Mouse (Mus musculus) CH12.LX (cell line): ENCODE results near the gene Phtf2. TPM values are rescaled to one million over a fixed set of nuclear protein-coding genes. Genes with fewer than 3 reads are reported as not detected.

ENCODE experiments used
- DNase-seq: peaks from one replicate; pipeline ENCODE4 v3.0.0-alpha.2; 2013; ENCODE audit errors: extremely low read depth
- H3K27ac ChIP-seq: 2 replicates; pipeline ENCODE4 v1.5.1; 2012; ENCODE audit warnings: low read depth, mild to moderate bottlenecking, control low read depth, moderate library complexity; ENCODE audit not compliant: insufficient read depth
- H3K27me3 ChIP-seq: replicated peaks from 2 replicates; pipeline ENCODE3; 2012; ENCODE audit warnings: inconsistent platforms
- H3K36me3 ChIP-seq, 2 experiments: replicated peaks in 1 of 2; 2 replicates each; pipeline versions ENCODE3 to v1.6.1; 2012; ENCODE audit warnings: inconsistent platforms in 1 of 2, low read length in 1 of 2, mild to moderate bottlenecking in 1 of 2, mixed read lengths in 1 of 2, moderate library complexity in 1 of 2; ENCODE audit not compliant: control insufficient read depth in 1 of 2, insufficient read depth in 1 of 2
- H3K4me1 ChIP-seq, 2 experiments: 2 replicates each; pipeline ENCODE4 v1.6.1; 2012; ENCODE audit warnings: inconsistent platforms in 1 of 2, moderate library complexity in 1 of 2; ENCODE audit not compliant: insufficient read depth in 2 of 2, control insufficient read depth in 1 of 2
- H3K4me2 ChIP-seq: 2 replicates; pipeline ENCODE4 v1.6.1; 2012; ENCODE audit warnings: low read depth, mild to moderate bottlenecking, control low read depth; ENCODE audit not compliant: poor library complexity, insufficient read depth, severe bottlenecking
- H3K4me3 ChIP-seq, 3 experiments: fragments of 150-350 bp in 1 of 3; sonication (generic) in 1 of 3; replicated peaks in 1 of 3; 2 replicates each; pipeline versions ENCODE3 to v1.5.1; 2011 to 2012; ENCODE audit warnings: low read depth in 2 of 3, low read length in 2 of 3, mild to moderate bottlenecking in 2 of 3, moderate library complexity in 2 of 3, control low read depth in 1 of 3, improper control_type of control experiment in 1 of 3, inconsistent platforms in 1 of 3, mixed read lengths in 1 of 3; ENCODE audit not compliant: poor library complexity in 1 of 3
- H3K79me2 ChIP-seq: replicated peaks from 2 replicates; pipeline ENCODE4 v1.6.1; 2012; ENCODE audit warnings: mild to moderate bottlenecking, moderate library complexity; ENCODE audit not compliant: control insufficient read depth, poor library complexity, insufficient read depth, severe bottlenecking; ENCODE audit errors: extremely low read depth
- H3K9ac ChIP-seq: 2 replicates; pipeline ENCODE4 v1.6.1; 2012; ENCODE audit warnings: low read depth, mild to moderate bottlenecking, control low read depth, moderate library complexity; ENCODE audit not compliant: insufficient read depth
- H3K9me3 ChIP-seq: replicated peaks from 2 replicates; pipeline ENCODE3; 2012; ENCODE audit warnings: low read length, inconsistent platforms, mixed read lengths
- ELF1 ChIP-seq: IDR thresholded peaks from 2 replicates; pipeline ENCODE4 v1.6.1; 2014; ENCODE audit warnings: low read depth, mild to moderate bottlenecking, inconsistent platforms, low read length, improper control_type of control experiment
- ETS1 ChIP-seq: conservative IDR thresholded peaks from 2 replicates; pipeline ENCODE4 v1.6.1; 2012; ENCODE audit warnings: low read depth, mild to moderate bottlenecking, inconsistent platforms, low read length, improper control_type of control experiment, moderate library complexity
- KAT2A ChIP-seq: IDR thresholded peaks from 2 replicates; pipeline ENCODE4 v1.6.1; 2012; ENCODE audit warnings: low read length, improper control_type of control experiment, inconsistent platforms; ENCODE audit not compliant: insufficient replicate concordance
- MAFK ChIP-seq: IDR thresholded peaks from 2 replicates; pipeline ENCODE4 v1.6.1; 2011; ENCODE audit warnings: low read length, improper control_type of control experiment; ENCODE audit not compliant: insufficient replicate concordance
- MAZ ChIP-seq: IDR thresholded peaks from 2 replicates; pipeline ENCODE4 v1.6.1; 2012; ENCODE audit warnings: low read depth, mild to moderate bottlenecking, inconsistent platforms, low read length, improper control_type of control experiment, moderate library complexity
- MEF2A ChIP-seq: IDR thresholded peaks from 2 replicates; pipeline ENCODE4 v1.6.1; 2014; ENCODE audit warnings: low read depth, mild to moderate bottlenecking, inconsistent platforms, low read length, improper control_type of control experiment, borderline replicate concordance
- MXI1 ChIP-seq: IDR thresholded peaks from 2 replicates; pipeline ENCODE4 v1.6.1; 2011; ENCODE audit warnings: mild to moderate bottlenecking, low read depth, low read length, improper control_type of control experiment
- POLR2A ChIP-seq: IDR thresholded peaks from 2 replicates; pipeline ENCODE4 v1.6.1; 2011; ENCODE audit warnings: low read depth, mild to moderate bottlenecking, improper control_type of control experiment, low read length
- POLR2AphosphoS2 ChIP-seq: IDR thresholded peaks from 2 replicates; pipeline ENCODE4 v1.6.1; 2011; ENCODE audit warnings: low read depth, low read length, improper control_type of control experiment
- RAD21 ChIP-seq: IDR thresholded peaks from 2 replicates; pipeline ENCODE4 v1.6.1; 2011; ENCODE audit warnings: low read depth, mild to moderate bottlenecking, low read length, improper control_type of control experiment, moderate library complexity
- RCOR1 ChIP-seq: conservative IDR thresholded peaks from 2 replicates; pipeline ENCODE4 v1.6.1; 2012; ENCODE audit warnings: low read depth, mild to moderate bottlenecking, inconsistent platforms, low read length, improper control_type of control experiment
- SMC3 ChIP-seq: IDR thresholded peaks from 2 replicates; pipeline ENCODE4 v1.6.1; 2011; ENCODE audit warnings: low read depth, low read length, improper control_type of control experiment
- TCF12 ChIP-seq: IDR thresholded peaks from 2 replicates; pipeline ENCODE4 v1.6.1; 2014; ENCODE audit warnings: low read depth, mild to moderate bottlenecking, inconsistent platforms, low read length, improper control_type of control experiment
- USF1 ChIP-seq: IDR thresholded peaks from 2 replicates; pipeline ENCODE4 v1.6.1; 2014; ENCODE audit warnings: low read depth, mild to moderate bottlenecking, inconsistent platforms, low read length, improper control_type of control experiment
- ZC3H11A ChIP-seq: IDR thresholded peaks from 2 replicates; pipeline ENCODE4 v1.6.1; 2012; ENCODE audit warnings: low read depth, mild to moderate bottlenecking, inconsistent platforms, low read length, improper control_type of control experiment
- ZNF384 ChIP-seq: IDR thresholded peaks from 2 replicates; pipeline ENCODE4 v1.6.1; 2012; ENCODE audit warnings: low read depth, low read length, improper control_type of control experiment, inconsistent platforms
- dilution Hi-C: fragments of 300-500 bp; cut with MboI; formaldehyde crosslinking; loops from 2 replicates; pipeline ENCODE4 v1.14.3; 2020; ENCODE audit warnings: low sequenced_read_pairs; ENCODE audit not compliant: extremely low pct_unique_long_range_greater_than_20kb, extremely low pct_ligation_motif_present
- in situ Hi-C: fragments of 300-500 bp; cut with MboI; formaldehyde crosslinking; loops from 3 replicates; pipeline ENCODE4 v1.14.3; 2019; ENCODE audit warnings: low sequenced_read_pairs, low pct_ligation_motif_present, low pct_unique_long_range_greater_than_20kb, mixed read lengths
- polyA plus RNA-seq: library from polyadenylated mRNA; unstranded; fragments of >175 nt; gene quantifications from 2 replicates; pipeline ENCODE4 v1.2.1, GENCODE M21; 2012; ENCODE audit warnings: low read depth; ENCODE audit not compliant: insufficient read length
- total RNA-seq, 2 experiments: library from RNA; depleted of rRNA; stranded (reverse); fragments of 300-350 nt in 1 of 2; fragments of >200 nt in 1 of 2; gene quantifications; 2 replicates each; pipeline ENCODE4 v1.2.3; 2012 to 2014

Gene Phtf2
- total and polyA plus RNA-seq, 3 experiments: 18.5 to 30.4 (median 28.1) TPM

DNA sequence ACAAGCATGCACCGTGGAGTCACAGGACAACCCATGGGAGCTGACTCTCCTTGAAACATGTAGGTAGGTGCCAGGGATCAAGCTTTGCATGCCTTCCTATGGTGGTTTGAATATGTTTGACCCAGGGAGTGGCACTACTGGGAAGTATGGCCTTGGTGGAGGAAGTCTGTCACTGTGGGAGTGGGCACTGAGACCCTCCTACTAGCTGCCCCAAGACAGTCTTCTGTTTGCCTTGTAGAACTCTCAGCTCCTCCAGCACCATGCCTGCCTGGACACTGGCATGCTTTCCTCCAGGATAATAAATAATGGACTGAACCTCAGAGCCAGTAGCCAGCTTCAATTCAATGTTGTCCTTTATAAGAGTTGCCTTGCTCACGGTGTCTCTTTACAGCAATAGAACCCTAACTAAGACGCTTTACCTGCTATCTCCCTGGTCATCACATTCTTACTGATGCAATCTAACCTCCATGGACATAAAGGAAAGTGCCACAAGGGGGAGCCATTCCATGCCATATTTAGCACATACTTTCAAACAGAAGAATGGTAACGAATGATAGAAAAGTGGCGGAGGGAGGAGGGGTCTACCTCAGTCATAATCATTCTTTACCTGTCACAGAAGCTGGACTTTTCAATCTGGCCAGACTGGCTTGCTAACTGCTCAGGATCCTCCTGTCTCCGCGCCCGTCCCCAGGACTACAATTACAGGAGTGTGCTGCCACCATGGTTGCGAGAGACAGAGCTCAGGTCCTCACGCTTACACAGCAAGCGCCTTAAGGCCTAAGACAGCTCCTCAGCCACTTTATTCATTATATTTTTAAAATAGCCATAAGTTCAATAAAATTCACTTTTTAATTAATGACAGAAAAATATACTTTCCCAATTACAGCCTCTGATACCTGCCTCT lies 31.7 kb upstream of the Phtf2 start (continued):
- no peak for TF ChIP-seq ZC3H11A
- no peak for TF ChIP-seq TCF12
- TF ChIP-seq ETS1: no peak
- TF ChIP-seq USF1: no peak
- TF ChIP-seq MEF2A: peak; percentile 66
- no peak for TF ChIP-seq ZNF384
- TF ChIP-seq RCOR1: no peak
- no peak for TF ChIP-seq KAT2A
- TF ChIP-seq ELF1: no peak
- TF ChIP-seq, all 38 proteins: peak for 9

DNA sequence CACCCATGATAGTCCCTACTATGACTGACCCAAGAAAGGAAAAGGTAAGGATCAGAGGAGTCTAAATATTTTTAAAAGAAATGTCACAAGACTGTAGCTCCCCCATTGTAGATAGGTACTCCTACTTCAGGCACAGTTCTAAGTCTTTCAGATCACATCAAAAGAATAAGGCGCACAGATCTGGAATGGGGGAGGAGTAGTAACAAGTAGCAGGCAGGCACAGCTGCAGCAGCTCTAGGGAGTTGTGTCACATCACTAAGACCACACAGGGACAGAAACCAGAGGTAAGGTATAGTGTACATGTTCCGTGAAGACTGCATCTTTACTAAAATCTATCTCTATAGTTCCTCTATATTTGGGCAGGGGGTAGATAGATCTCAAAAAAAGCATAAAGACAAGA lies 29.8 kb upstream of the Phtf2 start:
- TF ChIP-seq MAFK: no peak
- TF ChIP-seq RAD21: no peak
- TF ChIP-seq RCOR1: no peak
- no peak for TF ChIP-seq ZC3H11A
- no peak for TF ChIP-seq SMC3
- no peak for TF ChIP-seq MEF2A
- TF ChIP-seq POLR2A: no peak
- TF ChIP-seq MXI1: no peak
- no peak for TF ChIP-seq POLR2AphosphoS2
- TF ChIP-seq MAZ: no peak
- TF ChIP-seq, all 38 proteins: peak for 0
- dilution Hi-C loops (no loop called here), in situ Hi-C loops (loop anchor here (10.0 kb wide), 1 partner anchor 53 kb away; no protein-coding TSS in a partner anchor)
- H3K36me3 ChIP-seq: peaks cover 14 to 36% of the 10 kb centered on the region in 2 experiments
- H3K27ac ChIP-seq: peak overlapping the region; percentile 30
- peaks cover 42% of the 10 kb centered on the region for H3K79me2 ChIP-seq
- H3K9ac ChIP-seq: no peak overlapping the region
- peaks cover 0 to 55% of the 10 kb centered on the region in 2 experiments for H3K4me1 ChIP-seq
- H3K4me2 ChIP-seq: no peak overlapping the region
- DNase-seq: peak; percentile 40
- H3K27me3 ChIP-seq: no peaks in the 10 kb centered on the region
- H3K4me3 ChIP-seq: no peak overlapping the region
- H3K9me3 ChIP-seq: no peaks in the 10 kb centered on the region

DNA sequence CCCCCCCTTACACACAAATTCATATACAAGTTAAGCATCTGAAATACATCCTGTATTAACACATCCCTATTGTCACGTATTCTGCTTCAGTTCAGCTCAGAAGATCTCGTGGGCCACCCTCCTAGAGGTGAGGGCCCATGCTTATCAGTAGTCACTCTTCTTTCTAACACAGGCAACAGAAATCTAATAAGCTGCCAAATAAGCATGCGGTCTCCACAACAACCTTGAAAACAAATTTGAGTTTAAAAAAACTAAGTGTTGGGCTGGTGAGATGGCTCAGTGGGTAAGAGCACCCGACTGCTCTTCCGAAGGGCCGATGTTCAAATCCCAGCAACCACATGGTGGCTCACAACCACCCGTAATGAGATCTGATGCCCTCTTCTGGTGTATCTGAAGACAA lies 24.3 kb upstream of the Phtf2 start:
- Histone ChIP-seq H3K9ac (no peak overlapping the region), H3K36me3 (peaks cover 27 to 69% of the 10 kb centered on the region in 2 experiments), H3K27me3 (no peaks in the 10 kb centered on the region), H3K27ac (no peak overlapping the region), H3K4me1 (peaks cover 0 to 12% of the 10 kb centered on the region in 2 experiments; a peak in 2 of 4 replicates), H3K9me3 (no peaks in the 10 kb centered on the region), H3K79me2 (peaks cover 20% of the 10 kb centered on the region), H3K4me3 (no peak overlapping the region), H3K4me2 (no peak overlapping the region)
- no peak for DNase-seq
- dilution Hi-C loops (no loop called here), in situ Hi-C loops (no loop called here)
- TF ChIP-seq MEF2A (no peak), RAD21 (no peak)
